Mouse (Mus musculus) heart, adult 2 months (tissue): ENCODE data around the gene Slc10a7. TPM values are rescaled to one million over a fixed set of nuclear protein-coding genes. Genes with fewer than 3 reads are reported as not detected.

Source experiments
- DNase-seq, 2 experiments: peaks; one replicate each; pipeline ENCODE4 v3.0.0; 2021
- H3K27ac ChIP-seq: fragments of 200-600 bp; 2 replicates; pipeline ENCODE4 v1.8.1; 2022
- H3K27me3 ChIP-seq: fragments of 200-500 bp; 2 replicates; pipeline ENCODE4 v1.6.1; 2012; ENCODE audit warnings: mild to moderate bottlenecking, low read length, inconsistent platforms, mixed read lengths; ENCODE audit not compliant: control insufficient read depth, insufficient read depth
- H3K36me3 ChIP-seq: fragments of 200-500 bp; 2 replicates; pipeline ENCODE4 v1.6.1; 2012; ENCODE audit warnings: low read length, inconsistent platforms; ENCODE audit not compliant: control insufficient read depth, insufficient read depth
- H3K4me1 ChIP-seq: fragments of 200-500 bp; 2 replicates; pipeline ENCODE4 v1.6.1; 2011; ENCODE audit warnings: low read length; ENCODE audit not compliant: control insufficient read depth, insufficient read depth
- H3K4me3 ChIP-seq: fragments of 200-600 bp; 2 replicates; pipeline ENCODE4 v1.8.1; 2022
- H3K79me2 ChIP-seq: fragments of 200-500 bp; replicated peaks from 2 replicates; pipeline ENCODE4 v1.6.1; 2012; ENCODE audit warnings: mild to moderate bottlenecking, inconsistent platforms, low read length, moderate library complexity, mixed read lengths; ENCODE audit not compliant: control insufficient read depth, insufficient read depth
- H3K9ac ChIP-seq: fragments of 200-500 bp; 2 replicates; pipeline ENCODE4 v1.6.1; 2012; ENCODE audit warnings: low read depth, mild to moderate bottlenecking, control low read depth, inconsistent platforms, low read length, mixed read lengths
- CTCF ChIP-seq: fragments of 200-600 bp; IDR thresholded peaks from 2 replicates; pipeline ENCODE4 v1.8.1; 2022; ENCODE audit warnings: antibody characterized with exemption, mild to moderate bottlenecking, moderate library complexity
- EP300 ChIP-seq: fragments of 200-500 bp; IDR thresholded peaks from 2 replicates; pipeline ENCODE4 v1.6.1; 2011; ENCODE audit warnings: low read depth, low read length, control low read depth; ENCODE audit not compliant: insufficient read depth
- POLR2A ChIP-seq: fragments of 200-500 bp; IDR thresholded peaks from 2 replicates; pipeline ENCODE4 v1.6.1; 2011; ENCODE audit warnings: mild to moderate bottlenecking, low read depth, low read length, control low read depth; ENCODE audit not compliant: insufficient read depth
- WGBS: fragments of 180-500 bp; shearing (Covaris S2); methylation state at CpG from one replicate; pipeline ENCODE4 v1.1.7; 2018; 5-methylcytosine and 5-hydroxymethylcytosine counted together
- intact Hi-C: fragments of 180-260 bp; cut with DNase I; formaldehyde crosslinking; loops from one replicate; pipeline ENCODE4 v1.15.1; 2025
- polyA plus RNA-seq: library from polyadenylated mRNA; depleted of rRNA; stranded (reverse); fragments of >200 nt; gene quantifications from 2 replicates; pipeline ENCODE4 v1.2.3, GENCODE M21; 2012
- total RNA-seq, 2 experiments: library from RNA; stranded (reverse); gene quantifications; 2 replicates each; pipeline ENCODE4 v1.2.3; 2021

Slc10a7 gene
- total and polyA plus RNA-seq, 3 experiments, result 4.1 to 5.4 (median 4.3) TPM

- TF ChIP-seq CTCF (no peak), EP300 (no peak), POLR2A (no peak)
- Histone ChIP-seq H3K79me2 (no peaks in the 10 kb centered on the region), H3K36me3 (no peaks in the 10 kb centered on the region), H3K27me3 (no peaks in the 10 kb centered on the region), H3K9ac (no peak overlapping the region), H3K4me3 (no peak overlapping the region), H3K4me1 (no peaks in the 10 kb centered on the region), H3K27ac (no peak overlapping the region)
- intact Hi-C loops, result no loop called here
- 87% methylated on average over 5 of the region's 5 CpGs for WGBS
- no peak for DNase-seq
Measured at GRCm38 (mm10) chr8:78667399-78667798, 158.3 kb downstream of the Slc10a7 start.

GRCm38 (mm10) chr8:78668206-78668605 is 159.1 kb downstream of the Slc10a7 start:
- no peaks in the 10 kb centered on the region for H3K36me3 ChIP-seq
- no peaks in the 10 kb centered on the region for H3K79me2 ChIP-seq
- no peak overlapping the region for H3K9ac ChIP-seq
- no peak for DNase-seq
- H3K27me3 ChIP-seq, result no peaks in the 10 kb centered on the region
- no peaks in the 10 kb centered on the region for H3K4me1 ChIP-seq
- no peak overlapping the region for H3K27ac ChIP-seq
- intact Hi-C loops, result no loop called here
- WGBS, result 91% methylated on average over 5 of the region's 5 CpGs
- TF ChIP-seq POLR2A, result no peak
- TF ChIP-seq CTCF, result no peak
- TF ChIP-seq EP300, result no peak
- H3K4me3 ChIP-seq, result no peak overlapping the region

DNA sequence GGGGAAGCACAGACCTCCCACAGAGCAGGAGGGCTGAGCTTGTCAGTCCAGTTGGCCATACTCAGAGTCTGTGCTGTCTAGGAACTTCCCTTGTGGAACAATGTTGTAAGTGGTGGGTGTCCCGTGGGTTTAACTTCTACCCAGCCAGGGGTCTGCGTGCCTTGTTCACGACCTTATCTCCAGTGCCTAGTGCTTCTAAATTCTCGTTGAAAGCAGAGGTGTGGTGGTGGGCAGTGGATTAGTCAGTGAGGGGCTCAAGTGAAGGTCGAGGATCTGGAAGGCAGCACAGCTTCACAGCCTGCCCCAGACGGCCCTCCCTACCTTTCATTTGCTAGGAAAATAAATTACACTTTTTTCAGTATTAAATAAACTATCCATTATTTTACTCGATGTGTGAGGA is 161.1 kb downstream of the Slc10a7 start:
- Histone ChIP-seq H3K9ac (no peak overlapping the region), H3K27me3 (no peaks in the 10 kb centered on the region), H3K4me1 (no peaks in the 10 kb centered on the region), H3K27ac (no peak overlapping the region), H3K36me3 (no peaks in the 10 kb centered on the region), H3K4me3 (no peak overlapping the region), H3K79me2 (no peaks in the 10 kb centered on the region)
- intact Hi-C loops, result no loop called here
- TF ChIP-seq CTCF (no peak), EP300 (no peak), POLR2A (no peak)
- 83% methylated on average over 7 of the region's 7 CpGs for WGBS
- DNase-seq, result no peak

- no peak overlapping the region for H3K9ac ChIP-seq
- intact Hi-C loops, result no loop called here
- no peak overlapping the region for H3K27ac ChIP-seq
- TF ChIP-seq CTCF (no peak), EP300 (no peak), POLR2A (no peak)
- no peaks in the 10 kb centered on the region for H3K36me3 ChIP-seq
- no peak overlapping the region for H3K4me3 ChIP-seq
- no peaks in the 10 kb centered on the region for H3K27me3 ChIP-seq
- H3K4me1 ChIP-seq, result no peaks in the 10 kb centered on the region
- DNase-seq, result no peak
- H3K79me2 ChIP-seq, result no peaks in the 10 kb centered on the region
- WGBS, result 81% methylated on average over 10 of the region's 10 CpGs
Measured at GRCm38 (mm10) chr8:78678541-78679219, 169.5 kb downstream of the Slc10a7 start.

DNA sequence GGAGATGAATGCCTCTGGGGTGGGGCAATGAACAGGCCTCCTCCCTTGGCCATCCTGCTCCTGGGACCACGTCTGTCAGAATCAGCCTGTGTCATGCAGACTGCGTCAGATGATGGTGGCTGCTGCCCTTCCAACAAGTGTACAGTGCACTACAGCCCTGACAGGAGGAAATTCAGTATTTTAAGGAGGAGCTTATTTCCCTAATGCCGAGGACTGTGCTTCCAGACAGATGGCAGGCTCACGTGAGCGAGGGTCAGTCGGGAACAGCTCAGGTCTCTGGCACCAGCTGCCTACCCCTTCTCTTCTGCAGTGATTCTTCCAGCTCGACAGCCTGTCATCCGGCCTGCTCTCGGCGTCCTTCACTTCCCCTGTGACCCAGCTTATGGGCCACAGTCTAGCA is 181.6 kb downstream of the Slc10a7 start:
- intact Hi-C loops, result no loop called here
- Histone ChIP-seq H3K4me3 (no peak overlapping the region), H3K9ac (no peak overlapping the region), H3K27ac (no peak overlapping the region), H3K4me1 (peaks cover 5% of the 10 kb centered on the region), H3K79me2 (no peaks in the 10 kb centered on the region), H3K27me3 (no peaks in the 10 kb centered on the region), H3K36me3 (no peaks in the 10 kb centered on the region)
- no peak for DNase-seq
- no peak for TF ChIP-seq CTCF
- TF ChIP-seq POLR2A, result no peak
- no peak for TF ChIP-seq EP300
- 52% methylated on average over 10 of the region's 10 CpGs for WGBS

GRCm38 (mm10) chr8:78698331-78698741 is 189.2 kb downstream of the Slc10a7 start:
- 97% methylated on average over 14 of the region's 14 CpGs for WGBS
- H3K9ac ChIP-seq, result no peak overlapping the region
- no peak overlapping the region for H3K27ac ChIP-seq
- TF ChIP-seq CTCF, result no peak
- TF ChIP-seq EP300, result no peak
- TF ChIP-seq POLR2A, result no peak
- H3K27me3 ChIP-seq, result no peaks in the 10 kb centered on the region
- intact Hi-C loops, result no loop called here
- H3K79me2 ChIP-seq, result no peaks in the 10 kb centered on the region
- H3K36me3 ChIP-seq, result no peaks in the 10 kb centered on the region
- H3K4me1 ChIP-seq, result no peaks in the 10 kb centered on the region
- no peak for DNase-seq
- H3K4me3 ChIP-seq, result no peak overlapping the region
